Mouse (Mus musculus) testis, adult 2 months (tissue): Measurements from ENCODE around the gene Pqlc2.

Experiments used
- CTCF ChIP-seq: fragments of 200-500 bp; IDR thresholded peaks from 2 replicates; pipeline ENCODE4 v1.5.1; 2012; ENCODE audit warnings: low read depth, mild to moderate bottlenecking, inconsistent platforms, low read length, moderate library complexity; ENCODE audit not compliant: control insufficient read depth, insufficient read depth, insufficient replicate concordance
- POLR2A ChIP-seq: fragments of 200-500 bp; IDR thresholded peaks from 2 replicates; pipeline ENCODE4 v1.6.1; 2012; ENCODE audit warnings: low read depth, mild to moderate bottlenecking, inconsistent platforms, low read length, moderate library complexity; ENCODE audit not compliant: control insufficient read depth

- no peak for TF ChIP-seq CTCF
- no peak for TF ChIP-seq POLR2A
Measured at GRCm38 (mm10) chr4:139259302-139259871, 51.1 kb downstream of the Pqlc2 start.
